Mouse (Mus musculus) spleen, embryonic (tissue): Measurements from ENCODE around the gene Pbxip1.
"Not testable (repeated sequence)": the region's sequence is repeated elsewhere in the genome, so short reads cannot be mapped to it uniquely, and the experiment has no call there.

Source experiments
- CTCF ChIA-PET: fragments of 350-600 bp; sonication (Branson Sonifier 250); formaldehyde crosslinking; loops from one replicate; lab custom pipeline; 2022; lab: Charles Lee

Gene Pbxip1

DNA sequence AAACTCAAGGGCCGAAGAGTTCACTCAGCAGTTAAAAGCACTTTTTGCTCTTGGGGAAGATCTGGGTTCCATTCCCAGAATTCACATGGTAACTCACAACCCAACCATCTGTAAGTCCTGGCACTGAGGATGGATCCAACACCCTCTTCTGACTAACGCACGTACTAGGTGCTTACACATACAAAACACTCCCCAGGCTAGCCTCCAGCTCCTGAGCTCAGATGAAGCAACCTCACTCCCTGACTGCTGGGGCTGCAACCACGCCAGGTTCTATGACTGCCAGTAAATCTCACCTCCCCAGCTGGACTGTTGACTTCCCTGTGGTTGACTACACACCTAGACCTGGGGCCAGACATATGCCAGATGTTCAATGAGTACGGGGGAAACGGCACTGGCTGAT is 29.6 kb upstream of the Pbxip1 start:
- CTCF ChIA-PET: no interaction called here

DNA sequence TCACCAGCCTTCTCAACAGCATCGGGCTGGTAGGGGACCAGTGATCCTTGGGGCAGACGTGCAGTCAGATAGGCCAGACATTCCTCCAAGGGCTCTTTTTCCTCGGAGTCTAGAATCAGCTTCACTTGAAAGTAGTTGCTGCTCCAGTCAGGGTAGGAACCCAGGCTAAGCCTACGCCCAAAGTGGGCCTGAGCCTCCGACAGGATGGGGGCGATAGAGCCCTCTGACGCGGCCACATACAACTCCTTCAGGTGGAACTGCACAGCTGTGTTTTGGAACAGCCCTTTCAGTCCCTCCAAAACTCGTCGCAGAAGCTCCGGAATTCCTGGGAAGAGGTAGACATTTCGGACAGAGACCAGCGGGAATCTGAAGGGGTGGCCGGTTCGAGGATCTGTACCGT is 28.1 kb upstream of the Pbxip1 start:
- CTCF ChIA-PET: interaction anchor here (1.2 kb wide), 1 partner anchor 59 kb away, joined by 3 read pairs; no protein-coding TSS in a partner anchor

DNA sequence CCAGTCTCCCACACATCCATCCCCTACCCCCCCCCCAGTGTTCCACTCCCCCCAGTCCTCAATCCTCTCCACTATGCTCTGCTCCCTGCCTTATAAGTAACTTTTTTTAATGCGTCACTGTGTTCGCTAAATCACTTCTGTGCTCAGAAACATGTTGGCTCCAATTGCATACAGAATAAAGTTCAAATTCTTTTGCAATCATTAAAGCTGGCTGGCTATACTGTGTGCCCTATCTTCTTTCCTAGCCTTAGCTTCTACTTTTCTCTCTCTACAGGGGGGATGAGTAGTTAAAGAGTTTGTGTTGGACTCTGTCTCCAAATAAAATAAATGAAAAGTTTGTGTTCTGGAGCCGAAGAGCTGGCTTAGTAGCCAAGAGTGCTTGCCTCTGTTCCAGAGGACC is 26.8 kb upstream of the Pbxip1 start:
- CTCF ChIA-PET: interaction anchor here (0.6 kb wide), 1 partner anchor 49 kb away, joined by 4 read pairs; no protein-coding TSS in a partner anchor

DNA sequence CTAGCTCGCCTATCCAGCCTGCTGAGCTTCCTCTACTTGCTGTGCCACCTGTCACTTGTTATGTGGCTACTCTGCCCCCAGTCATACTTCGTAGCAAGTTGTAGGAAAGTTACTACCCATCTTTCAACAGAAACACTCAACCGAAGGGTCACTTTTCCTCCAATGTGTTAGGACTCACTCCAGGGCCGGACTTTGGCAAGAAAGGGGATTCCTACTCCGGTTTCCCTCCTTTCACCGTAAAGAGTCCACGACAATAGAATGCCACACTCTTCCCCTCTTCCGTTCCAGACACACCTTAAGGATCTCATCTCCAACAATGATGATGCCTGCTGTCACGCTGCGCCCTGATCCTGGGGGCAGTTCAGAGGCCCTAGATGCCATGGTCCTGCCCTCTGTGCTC is 25.6 kb upstream of the Pbxip1 start:
- CTCF ChIA-PET: no interaction called here

DNA sequence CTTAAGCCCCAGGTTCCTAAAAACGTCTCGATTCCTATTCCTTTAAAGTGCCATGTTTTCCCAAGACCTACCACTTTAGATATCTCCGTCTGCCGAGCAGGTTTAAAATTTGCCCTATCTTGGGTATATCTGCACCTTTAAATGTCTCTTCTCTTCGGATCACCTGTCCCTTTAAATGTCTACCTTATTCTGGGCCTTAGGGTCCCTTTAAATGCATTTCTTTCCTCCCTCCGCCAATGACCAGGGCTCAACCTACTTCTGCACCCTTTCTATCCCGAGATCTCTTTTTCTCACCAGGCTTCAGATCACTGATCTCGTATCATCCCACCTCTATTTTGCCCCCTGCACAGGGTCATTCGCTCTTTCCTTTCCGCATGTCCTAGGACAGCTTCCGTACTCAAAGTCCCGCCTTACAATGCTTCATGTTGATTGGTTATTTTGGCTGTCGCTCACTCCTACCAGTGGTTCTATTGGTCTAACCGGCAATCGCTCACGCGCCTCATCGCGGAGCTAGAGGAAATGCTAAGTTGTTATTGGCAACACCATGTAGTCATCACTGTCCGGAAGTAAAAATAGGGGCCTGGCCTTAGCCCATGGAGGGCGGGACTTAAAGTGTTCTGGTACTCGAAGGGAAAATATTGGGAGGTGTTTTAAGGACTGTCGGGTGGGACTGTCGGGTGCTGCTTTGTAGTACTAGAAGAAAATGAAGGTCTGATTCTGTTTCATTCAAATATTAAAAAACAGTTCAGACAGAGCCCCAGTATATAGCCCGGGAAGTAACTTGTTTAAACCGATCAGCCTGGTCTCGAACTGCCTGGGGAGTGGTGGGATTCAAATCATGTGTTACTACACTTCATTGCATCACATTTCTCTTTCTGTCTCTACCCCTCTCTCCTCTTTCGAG is 24.8 kb upstream of the Pbxip1 start, which contains the start of gene Flad1:
Gene Flad1 (minus strand): TSS at position 381 of the 904 bp plus-strand sequence.
- CTCF ChIA-PET: no interaction called here

DNA sequence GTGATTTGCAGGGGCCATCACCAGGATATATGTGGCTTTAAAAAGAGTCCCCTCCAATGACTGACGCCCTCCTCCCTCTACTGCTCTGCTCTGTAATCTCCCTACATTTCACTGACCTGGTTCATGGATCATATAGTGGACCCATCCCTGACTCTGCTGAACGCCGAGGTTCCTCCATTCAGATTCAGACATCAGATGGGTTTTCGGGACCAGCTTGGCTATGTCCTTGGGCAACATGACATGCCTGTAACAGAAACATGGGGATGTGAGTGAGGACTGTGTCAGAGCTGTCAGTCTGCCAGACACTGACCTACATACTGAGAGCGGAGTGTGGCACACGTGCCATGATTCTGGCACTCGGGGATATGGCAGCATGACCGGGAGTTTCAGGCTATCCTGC is 20.3 kb upstream of the Pbxip1 start:
- CTCF ChIA-PET: interaction anchor here (0.5 kb wide), 1 partner anchor 558 kb away, joined by 8 read pairs; no protein-coding TSS in a partner anchor

DNA sequence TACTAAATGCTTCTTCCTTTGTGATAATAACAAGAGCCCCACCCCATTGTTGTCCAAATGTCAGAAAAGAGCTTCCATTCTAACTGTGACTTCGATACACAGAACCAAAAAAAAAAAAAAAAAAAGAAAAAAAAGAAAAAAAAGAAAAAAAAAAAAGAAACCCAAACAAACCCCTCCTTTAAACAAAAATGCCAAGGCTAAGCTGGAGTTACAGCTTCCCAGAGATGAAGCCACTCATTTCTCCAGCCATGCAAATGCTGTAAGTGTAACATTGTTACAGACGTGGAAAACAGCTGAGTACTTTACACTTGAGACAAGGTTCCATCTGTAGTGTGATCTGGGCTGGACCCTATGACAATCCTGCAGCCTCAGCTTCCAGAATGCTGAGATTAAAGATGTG is 19.4 kb upstream of the Pbxip1 start:
- CTCF ChIA-PET: interaction anchor here (0.6 to 0.7 kb wide), 4 partner anchors 27 to 79 kb away, joined by 4 to 9 read pairs (median 4); no protein-coding TSS in a partner anchor

DNA sequence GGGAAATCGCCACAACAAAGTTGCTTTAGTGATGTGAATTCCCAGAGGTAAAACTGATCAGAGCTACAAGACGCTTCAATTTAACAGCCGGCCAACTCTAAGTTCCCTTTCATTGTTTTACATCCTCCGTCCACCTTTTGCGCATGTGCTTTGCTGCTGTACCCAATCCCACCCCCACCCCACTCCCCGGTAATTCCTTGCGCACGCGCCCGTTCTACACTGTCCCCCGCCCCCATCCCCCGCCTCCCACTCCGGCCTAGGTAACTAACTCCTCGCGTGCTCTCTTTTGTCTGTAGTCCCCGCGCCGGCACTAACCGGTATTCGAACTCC is 18.7 kb upstream of the Pbxip1 start:
- CTCF ChIA-PET: no interaction called here

DNA sequence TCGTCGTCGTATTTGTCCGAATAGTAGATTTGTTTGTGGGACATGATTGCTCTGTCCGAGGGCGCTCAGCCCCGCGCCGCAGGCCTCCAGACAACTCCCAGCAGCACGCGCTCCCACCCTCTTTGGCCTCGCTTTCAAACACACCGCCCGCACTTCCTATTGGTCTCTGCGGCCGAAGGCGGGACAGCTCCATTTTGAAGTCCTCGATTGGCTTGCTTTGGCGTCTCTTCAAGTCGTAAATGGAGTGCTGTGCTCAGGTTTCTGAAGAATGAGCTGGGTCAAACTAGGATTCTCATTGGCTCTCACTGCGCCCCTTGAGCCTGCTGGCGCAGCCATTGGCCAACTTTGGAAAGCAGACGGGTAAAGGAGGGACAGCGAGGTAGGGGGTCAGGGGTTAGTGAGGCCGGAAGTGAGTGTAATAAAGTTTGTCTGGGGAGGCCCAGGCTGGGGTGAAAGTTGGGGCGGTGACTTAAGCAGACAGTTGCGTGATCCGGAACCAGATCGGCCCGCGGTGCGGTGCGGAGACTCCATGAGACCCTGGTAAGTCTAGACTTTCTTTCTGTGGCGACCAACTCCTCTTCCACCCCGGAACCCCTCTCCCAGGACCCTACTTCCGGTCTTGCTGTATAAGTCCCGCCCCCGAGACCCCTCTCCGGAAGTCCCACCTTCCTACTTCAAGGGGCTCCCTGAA is 18.2 kb upstream of the Pbxip1 start, which contains the start of the genes Cks1b and Shc1:
Gene Cks1b (minus strand): TSS at position 214 of the 691 bp plus-strand sequence.
Gene Shc1 (plus strand): TSS at position 274 of the 691 bp plus-strand sequence.
- CTCF ChIA-PET: no interaction called here

DNA sequence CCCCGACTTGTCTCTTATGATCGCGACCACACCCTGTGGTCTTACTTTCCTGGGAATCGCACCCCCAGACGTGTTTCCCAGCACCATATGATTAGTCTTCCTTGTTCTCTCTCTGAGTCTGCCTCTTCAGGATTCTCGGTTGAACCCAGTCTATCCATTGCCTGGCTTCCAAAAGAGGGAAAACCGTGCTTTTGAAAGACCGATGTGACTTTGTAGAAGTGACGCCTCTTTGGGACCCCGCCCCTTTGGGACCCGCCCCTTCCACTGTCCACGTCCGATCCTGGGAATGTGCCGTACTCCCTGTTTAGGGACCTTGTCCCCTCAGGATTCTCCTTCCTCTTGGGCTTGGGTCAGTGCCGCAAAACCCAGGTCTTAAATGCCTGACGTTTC is 17.6 kb upstream of the Pbxip1 start:
- CTCF ChIA-PET: no interaction called here

DNA sequence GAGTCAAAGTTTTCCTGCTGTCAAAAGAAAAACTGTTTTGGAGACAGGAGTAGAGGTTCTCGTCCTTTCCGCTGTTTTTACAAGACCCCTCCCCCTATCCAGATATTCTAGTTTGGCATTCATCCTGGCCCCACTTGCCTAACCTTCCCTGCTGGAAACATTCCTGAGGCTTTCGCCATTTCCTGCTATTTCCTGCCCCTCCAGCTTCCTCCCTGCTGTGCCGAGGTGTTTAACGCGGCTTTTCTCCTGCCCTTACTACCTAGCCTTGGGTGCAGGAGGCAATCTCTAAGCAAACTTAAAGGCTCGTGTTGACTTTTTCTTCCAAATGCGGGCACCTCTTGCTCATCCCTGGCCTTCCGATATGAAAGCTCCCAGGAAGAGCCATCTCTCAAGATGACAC is 16.9 kb upstream of the Pbxip1 start:
- CTCF ChIA-PET: no interaction called here

DNA sequence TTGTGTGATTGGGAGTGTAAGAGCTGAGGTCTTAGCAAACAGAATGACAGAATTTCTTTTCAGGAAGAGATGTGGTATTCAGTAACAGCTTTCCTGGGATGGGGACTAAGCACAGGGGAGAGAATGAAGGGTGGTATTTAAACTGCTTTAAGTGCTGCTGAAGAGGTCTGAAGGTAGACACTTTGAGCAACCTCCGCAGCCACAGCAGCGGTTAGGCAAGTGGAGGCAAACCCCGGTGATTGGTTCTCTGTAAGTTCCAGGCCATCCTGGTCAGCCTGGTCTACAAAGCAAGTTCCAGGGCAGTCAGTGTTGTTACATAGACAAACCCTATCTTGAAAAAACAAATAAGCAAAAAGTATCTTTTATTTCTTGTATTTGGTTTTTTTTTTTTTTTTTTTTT is 16.5 kb upstream of the Pbxip1 start:
- CTCF ChIA-PET: no interaction called here

DNA sequence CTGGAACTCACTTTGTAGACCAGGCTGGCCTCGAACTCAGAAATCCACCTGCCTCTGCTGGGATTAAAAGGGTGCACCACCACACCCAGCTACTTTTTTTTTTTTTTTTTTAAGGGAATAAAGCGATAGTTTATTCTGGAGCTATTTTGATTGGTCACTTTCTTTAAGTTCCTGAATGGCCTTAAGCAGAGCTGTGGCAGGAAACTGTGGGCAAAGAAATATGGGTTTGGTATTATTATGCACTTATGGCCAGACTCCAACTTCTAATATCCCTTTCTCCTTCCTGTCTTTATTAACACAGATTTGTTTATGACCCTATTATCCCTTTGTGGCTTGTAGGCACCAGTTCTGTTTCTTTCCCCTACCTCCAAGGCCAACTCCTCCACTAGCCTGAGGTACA is 16.1 kb upstream of the Pbxip1 start:
- CTCF ChIA-PET: no interaction called here

DNA sequence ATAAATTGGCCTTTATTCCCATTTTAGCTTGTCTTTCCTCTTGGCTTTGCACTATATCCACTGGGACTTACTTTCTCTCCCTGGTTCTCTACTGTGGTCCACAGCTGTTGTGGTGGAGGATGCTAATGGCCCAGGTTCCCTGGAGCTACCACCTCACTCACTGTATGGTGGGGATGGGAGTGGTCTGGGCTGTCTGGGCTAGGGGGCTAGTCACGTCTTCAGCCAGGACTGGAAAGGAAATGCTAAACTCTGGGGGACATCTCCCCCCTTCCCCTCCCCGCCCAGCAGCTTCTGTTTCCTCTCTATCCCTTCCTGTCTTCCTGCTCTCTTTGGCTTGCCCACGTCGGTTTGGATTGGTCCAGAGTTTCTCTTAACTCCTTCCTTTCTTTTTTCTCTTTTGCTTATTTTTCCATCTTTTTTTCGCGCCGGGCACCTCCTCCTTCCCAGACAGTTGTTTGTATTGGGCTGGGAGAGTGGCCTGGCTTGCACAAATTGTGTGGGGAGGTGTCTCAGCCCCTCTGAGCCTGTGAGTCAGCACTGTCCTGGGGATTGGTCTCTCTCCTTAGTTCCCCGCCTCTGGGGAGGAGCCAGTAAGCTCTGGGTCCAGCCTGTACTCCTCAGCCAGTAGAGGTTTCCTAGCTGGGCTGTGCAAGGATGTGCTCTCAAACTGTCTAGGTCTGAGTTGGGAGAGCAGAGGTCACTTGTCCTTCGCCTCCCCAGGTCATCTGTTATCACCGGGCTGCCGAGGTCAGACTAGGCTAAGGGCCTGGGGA is 15.3 kb upstream of the Pbxip1 start:
- CTCF ChIA-PET: no interaction called here

DNA sequence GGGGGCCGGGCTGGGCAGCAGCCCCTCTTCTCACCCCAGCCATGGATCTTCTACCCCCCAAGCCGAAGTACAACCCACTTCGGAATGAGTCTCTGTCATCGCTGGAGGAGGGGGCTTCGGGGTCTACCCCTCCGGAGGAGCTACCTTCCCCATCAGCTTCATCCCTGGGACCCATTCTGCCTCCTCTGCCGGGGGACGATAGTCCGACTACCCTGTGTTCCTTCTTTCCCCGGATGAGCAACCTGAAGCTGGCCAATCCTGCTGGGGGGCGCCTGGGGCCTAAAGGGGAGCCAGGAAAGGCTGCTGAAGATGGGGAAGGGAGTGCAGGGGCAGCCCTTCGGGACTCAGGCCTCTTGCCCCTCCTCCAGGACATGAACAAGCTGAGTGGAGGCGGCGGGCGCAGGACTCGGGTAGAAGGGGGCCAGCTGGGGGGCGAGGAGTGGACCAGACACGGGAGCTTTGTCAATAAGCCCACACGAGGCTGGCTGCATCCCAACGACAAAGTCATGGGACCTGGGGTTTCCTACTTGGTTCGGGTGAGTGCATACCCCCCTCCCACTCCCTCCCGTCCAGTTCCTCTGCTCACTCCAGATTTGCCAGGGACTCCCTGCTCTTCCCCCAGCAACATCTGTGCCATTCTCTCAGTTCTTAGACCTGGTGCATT is 14.6 kb upstream of the Pbxip1 start:
- CTCF ChIA-PET: no interaction called here

DNA sequence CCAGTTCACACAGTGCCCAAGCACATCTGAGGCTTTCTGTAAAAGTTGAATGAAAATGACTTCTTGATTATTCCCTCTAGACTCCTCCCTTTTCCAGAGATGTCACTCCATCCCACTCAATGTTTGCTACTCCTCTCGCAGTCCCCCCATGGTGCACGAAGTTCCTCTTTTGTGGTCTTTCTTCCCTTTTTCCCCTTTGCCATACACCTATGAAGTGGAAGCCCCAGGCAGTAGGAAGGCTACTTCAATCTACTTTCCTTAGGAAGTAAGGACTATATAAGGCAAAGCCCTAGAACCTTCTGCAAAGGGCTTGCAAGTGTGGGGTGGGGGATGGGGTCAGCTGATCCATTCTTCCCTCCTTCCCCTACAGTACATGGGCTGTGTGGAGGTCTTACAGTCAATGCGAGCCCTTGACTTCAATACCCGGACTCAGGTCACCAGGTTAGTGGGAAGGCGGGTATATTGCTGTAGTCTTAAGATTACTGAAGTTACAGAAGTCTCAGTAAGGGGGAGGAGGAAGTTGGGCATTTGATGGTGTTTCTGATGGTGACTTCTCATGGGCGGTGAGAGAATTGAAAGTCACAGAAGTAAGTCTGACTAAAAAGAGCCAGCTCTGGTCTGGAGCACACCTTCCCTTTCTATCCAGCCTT is 13.8 kb upstream of the Pbxip1 start:
- CTCF ChIA-PET: no interaction called here

DNA sequence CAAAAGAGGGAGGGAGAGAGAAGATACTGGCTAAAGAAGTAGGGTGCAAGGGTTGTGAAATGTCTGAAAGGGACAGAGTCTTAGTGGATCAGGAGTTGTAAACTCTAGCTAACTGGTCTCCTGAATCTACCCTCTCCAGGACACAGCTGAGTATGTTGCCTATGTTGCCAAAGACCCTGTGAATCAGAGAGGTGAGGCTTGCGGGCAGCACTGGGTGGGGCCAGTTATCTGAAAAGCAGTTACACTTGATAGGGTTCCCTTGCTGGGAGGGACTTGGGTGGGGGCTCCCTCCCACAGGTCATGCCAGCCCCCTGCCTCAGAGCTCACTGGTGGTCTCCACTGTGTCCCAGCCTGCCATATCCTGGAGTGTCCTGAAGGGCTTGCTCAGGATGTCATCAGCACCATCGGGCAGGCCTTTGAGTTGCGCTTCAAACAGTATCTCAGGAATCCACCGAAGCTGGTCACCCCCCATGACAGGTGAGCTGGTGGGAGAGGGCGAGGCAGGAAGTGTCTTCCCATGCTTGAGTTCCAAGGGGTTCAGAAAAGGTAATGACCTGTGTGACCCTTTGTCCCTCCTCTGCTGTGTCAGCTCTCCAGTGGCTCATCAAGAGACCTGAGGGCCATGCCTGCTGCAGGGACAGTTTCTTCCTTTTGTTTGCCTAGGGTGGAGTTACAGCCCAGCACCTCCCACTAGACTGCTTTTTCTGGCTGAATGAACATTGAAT is 11.9 kb upstream of the Pbxip1 start:
- CTCF ChIA-PET: no interaction called here

DNA sequence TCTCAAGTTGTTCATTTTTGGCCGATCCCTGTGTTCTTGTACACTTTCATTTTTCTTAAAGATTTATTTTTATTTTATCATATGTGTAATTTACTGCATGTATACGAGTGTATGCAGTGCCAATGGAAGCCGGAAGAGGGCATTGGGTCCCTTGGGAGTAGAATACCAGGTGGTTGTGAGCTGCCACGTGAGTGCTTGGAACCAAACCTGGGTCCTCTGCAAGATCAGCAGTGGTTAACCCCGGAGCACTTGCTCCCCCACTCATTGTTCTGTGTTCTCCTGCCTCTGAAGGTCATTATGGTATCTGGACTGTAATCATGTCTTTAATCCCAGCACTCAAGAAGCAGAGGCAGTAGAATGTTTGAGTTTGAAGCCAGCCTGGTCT is 11.4 kb upstream of the Pbxip1 start:
- CTCF ChIA-PET: interaction anchor here (0.6 kb wide), 1 partner anchor 41 kb away, joined by 3 read pairs; no protein-coding TSS in a partner anchor

DNA sequence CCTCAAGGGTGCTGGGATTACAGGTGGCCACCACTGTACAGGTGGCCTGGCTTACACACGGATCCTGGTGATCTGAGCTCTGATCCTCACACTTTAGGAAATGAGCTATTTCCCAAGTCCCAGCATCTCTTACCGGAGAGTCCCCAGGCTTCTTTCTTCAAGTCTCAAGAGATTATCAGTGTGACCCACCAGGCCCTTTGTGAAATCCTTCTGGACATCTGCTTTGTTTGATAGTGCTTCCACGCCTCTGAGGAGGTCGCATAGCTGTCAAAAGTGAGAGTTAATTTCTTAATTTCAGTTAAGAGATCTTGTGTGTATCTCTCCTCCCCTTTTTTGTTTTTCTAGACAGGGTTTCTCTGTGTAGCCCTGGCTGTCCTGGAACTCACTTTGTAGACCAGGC is 10.6 kb upstream of the Pbxip1 start:
- CTCF ChIA-PET: interaction anchor here (0.6 kb wide), 2 partner anchors 13 to 41 kb away, joined by 3 to 4 read pairs; no protein-coding TSS in a partner anchor

DNA sequence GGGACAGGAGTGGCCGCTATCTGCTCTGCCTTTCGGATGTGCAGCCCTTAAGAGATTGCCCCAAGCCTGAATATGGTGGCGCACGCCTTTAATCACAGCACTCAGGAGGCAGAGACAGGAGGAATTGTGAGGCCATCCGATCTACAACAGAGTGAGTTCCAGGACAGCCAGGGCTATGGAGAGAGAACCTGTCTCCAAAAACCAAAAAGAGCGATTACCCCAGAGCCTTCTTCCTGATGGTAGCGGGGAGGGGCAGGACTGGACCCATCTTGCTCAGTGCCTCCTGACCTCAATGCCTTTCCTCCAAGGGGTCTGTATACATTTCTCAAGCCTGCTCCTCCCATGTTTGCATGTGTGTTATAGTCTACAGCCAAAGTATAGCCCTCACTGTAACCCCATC is 7.5 kb upstream of the Pbxip1 start:
- CTCF ChIA-PET: not testable (repeated sequence)
